Mouse (Mus musculus): Measurements from ENCODE around the gene Phf21a. TPM values are rescaled to one million over a fixed set of nuclear protein-coding genes. Genes with fewer than 3 reads are reported as not detected.

Gene Phf21a
- polyA plus RNA-seq, 1 experiment from 2014 or later = 17.9 TPM

DNA sequence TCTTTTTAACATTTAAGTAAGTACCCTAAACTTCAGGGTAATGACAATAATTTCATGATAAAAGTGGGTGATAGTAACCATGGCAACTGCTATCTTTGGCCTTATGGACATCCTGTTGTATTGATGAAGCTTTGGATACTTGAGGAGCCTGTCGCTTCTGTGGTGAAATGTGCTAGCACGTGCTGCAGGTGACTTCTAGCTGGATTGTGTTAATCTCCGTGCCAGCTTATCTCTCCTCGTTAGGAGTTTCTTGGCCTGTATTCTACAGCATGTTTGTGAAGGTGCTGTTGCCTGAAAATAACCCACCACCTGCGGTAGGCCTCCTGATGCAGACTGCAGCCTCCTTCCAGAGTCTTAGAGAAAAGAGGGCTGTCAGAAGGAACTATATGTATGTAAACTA is 98.0 kb downstream of the Phf21a start:
- Histone ChIP-seq H3K9me3 (ENCODE audit: control insufficient read depth, low read length) (no peaks in the 10 kb centered on the region), H3K27ac (ENCODE audit: low read length) (no peak overlapping the region), H3K4me2 (ENCODE audit: low read depth, low read length) (no peak overlapping the region), H3K4me3 (ENCODE audit: low read length) (no peak overlapping the region), H3K27me3 (replicated peaks; ENCODE audit: control insufficient read depth, insufficient read depth, low read length) (no peaks in the 10 kb centered on the region), H3K36me3 (ENCODE audit: control insufficient read depth, insufficient read depth, low read length) (no peaks in the 10 kb centered on the region), H3K4me1 (ENCODE audit: control insufficient read depth, insufficient read depth, low read length) (peaks cover 12% of the 10 kb centered on the region), H3K9ac (ENCODE audit: low read depth, low read length) (no peak overlapping the region)
- ATAC-seq = no peak
- 60% methylated on average over 5 of the region's 5 CpGs for WGBS

DNA sequence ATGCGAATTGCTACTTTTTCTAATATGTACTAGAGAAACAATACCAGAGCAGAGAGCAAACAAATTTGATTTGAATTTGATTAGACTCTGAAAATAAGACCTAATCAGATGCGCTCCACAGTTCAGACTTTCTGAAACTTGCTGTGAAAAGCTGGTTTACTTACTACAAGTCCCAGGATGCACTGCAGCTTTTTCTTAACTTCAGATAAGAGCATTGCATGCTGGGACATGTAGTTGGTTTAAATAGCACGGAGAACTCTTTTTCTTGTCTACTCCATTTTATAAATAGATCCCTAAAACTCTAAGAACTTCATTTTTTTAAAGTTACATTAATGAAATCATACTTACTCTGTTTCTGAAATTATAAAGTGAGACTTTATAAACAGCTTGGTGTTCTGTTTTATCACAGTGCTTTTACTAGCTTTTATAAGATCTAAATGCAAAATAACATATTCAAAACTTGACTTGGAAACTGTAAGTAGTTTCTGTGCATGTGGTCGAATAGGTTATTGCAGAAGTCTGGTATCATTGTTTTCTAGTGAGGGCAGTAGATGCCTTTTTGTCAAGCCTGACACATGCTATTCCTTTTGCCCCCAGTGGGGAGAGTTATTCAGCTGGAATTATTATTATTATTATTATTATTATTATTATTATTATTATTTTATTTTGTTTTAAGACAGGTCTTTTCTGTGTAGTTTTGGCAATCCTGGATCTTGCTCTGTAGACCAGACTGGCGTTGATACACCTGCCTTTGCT is 99.1 kb downstream of the Phf21a start:
- Histone ChIP-seq H3K27ac (ENCODE audit: low read length) (no peak overlapping the region), H3K36me3 (ENCODE audit: control insufficient read depth, insufficient read depth, low read length) (no peaks in the 10 kb centered on the region), H3K4me1 (ENCODE audit: control insufficient read depth, insufficient read depth, low read length) (peaks cover 7% of the 10 kb centered on the region; the same call in 1 of the 2 replicates), H3K9me3 (ENCODE audit: control insufficient read depth, low read length) (no peaks in the 10 kb centered on the region), H3K27me3 (replicated peaks; ENCODE audit: control insufficient read depth, insufficient read depth, low read length) (no peaks in the 10 kb centered on the region), H3K4me3 (ENCODE audit: low read length) (no peak overlapping the region), H3K9ac (ENCODE audit: low read depth, low read length) (no peak overlapping the region), H3K4me2 (ENCODE audit: low read depth, low read length) (no peak overlapping the region)
- no peak for ATAC-seq
- 72% methylated on average over 5 of the region's 5 CpGs for WGBS

DNA sequence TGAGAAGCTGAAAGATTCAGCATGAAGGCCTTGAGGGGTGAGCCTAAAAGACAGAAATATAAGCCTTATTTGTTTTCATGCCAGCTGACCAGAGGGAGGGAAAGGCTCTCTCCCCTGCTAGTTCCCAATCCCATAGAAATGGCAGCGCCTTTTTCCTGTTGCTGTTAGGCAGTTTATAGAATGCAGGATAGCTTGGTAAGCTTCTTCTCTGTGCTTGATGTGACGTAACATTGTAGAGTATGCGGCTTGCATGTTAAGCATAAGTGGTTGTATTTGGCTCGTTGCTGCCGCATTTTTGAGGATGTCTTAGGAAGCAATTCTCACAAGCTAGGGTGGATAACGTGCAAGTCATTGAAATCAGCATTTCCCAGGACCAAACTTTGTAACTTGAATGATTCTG is 105.2 kb downstream of the Phf21a start:
- no peaks in the 10 kb centered on the region for H3K9me3 ChIP-seq (ENCODE audit: control insufficient read depth, low read length)
- ATAC-seq = no peak
- no peak overlapping the region for H3K9ac ChIP-seq (ENCODE audit: low read depth, low read length)
- no peak overlapping the region for H3K27ac ChIP-seq (ENCODE audit: low read length)
- no peak overlapping the region for H3K4me2 ChIP-seq (ENCODE audit: low read depth, low read length)
- no peak overlapping the region for H3K4me3 ChIP-seq (ENCODE audit: low read length)
- 43% methylated on average over 6 of the region's 6 CpGs for WGBS
- H3K27me3 ChIP-seq (replicated peaks; ENCODE audit: control insufficient read depth, insufficient read depth, low read length) = no peaks in the 10 kb centered on the region
- H3K36me3 ChIP-seq (ENCODE audit: control insufficient read depth, insufficient read depth, low read length) = no peaks in the 10 kb centered on the region
- H3K4me1 ChIP-seq (ENCODE audit: control insufficient read depth, insufficient read depth, low read length) = 0 out of 2 replicates have a peak, but pooled peaks cover 2% of the 10 kb centered on the region

DNA sequence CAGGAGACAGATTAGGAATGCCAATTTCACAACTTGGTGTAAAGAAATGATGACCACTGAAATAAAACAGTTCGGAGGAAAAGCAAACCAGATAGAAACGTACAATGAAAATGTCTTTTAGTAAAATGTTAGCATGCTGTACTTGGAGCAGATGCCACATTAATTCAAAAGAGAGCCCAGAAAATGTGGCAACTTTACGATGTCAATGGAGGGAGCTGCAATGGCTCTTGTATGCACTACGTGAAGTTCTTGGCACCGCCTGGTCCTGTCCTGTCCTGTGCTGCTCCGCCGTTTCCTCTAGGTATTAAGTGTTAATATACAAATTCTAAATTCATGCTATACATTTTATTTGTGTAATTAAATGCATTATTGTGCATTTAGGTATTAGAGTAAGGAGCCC is 105.8 kb downstream of the Phf21a start:
- no peak for ATAC-seq
- Histone ChIP-seq H3K9ac (ENCODE audit: low read depth, low read length) (no peak overlapping the region), H3K4me1 (ENCODE audit: control insufficient read depth, insufficient read depth, low read length) (0 out of 2 replicates have a peak, but pooled peaks cover 2% of the 10 kb centered on the region), H3K27ac (ENCODE audit: low read length) (no peak overlapping the region), H3K9me3 (ENCODE audit: control insufficient read depth, low read length) (no peaks in the 10 kb centered on the region), H3K27me3 (replicated peaks; ENCODE audit: control insufficient read depth, insufficient read depth, low read length) (no peaks in the 10 kb centered on the region), H3K4me3 (ENCODE audit: low read length) (no peak overlapping the region), H3K4me2 (ENCODE audit: low read depth, low read length) (no peak overlapping the region), H3K36me3 (ENCODE audit: control insufficient read depth, insufficient read depth, low read length) (no peaks in the 10 kb centered on the region)
- WGBS = 70% methylated on average over 7 of the region's 7 CpGs

DNA sequence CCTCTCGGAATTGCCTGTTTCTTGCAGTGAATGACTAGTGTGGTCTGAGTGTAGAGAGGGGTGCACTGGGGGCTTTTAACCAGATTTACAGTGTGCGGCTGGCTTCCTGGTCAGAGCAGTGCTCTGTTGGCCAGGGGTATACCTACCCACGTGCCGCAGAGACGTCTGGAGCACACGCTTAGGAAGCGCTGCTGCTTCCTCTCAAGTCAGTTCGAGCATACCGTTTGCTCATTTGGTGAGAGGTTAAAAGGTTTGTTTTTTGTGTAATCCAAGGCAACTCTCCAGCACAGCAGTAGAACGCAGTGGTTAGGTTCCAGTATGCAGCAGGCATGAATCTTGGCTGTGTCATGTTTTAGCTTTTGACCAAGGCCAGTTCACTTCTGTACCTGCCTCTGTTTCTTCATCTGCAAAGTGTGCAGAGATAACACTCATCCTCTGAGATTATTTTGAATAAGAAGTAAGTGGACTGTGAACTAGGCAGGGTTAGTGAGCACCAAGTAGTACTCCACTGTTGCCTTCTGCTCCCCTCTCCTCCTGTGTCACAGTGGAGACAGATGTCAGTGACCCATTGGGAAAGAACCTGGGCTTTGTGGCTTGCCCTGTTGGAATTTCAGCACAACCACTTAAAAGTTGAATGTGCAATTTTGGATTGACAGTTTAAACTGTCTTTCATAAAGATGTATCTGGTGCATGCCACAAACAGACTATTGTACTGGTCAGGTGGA is 106.8 kb downstream of the Phf21a start:
- 62% methylated on average over 10 of the region's 10 CpGs for WGBS
- no peaks in the 10 kb centered on the region for H3K36me3 ChIP-seq (ENCODE audit: control insufficient read depth, insufficient read depth, low read length)

DNA sequence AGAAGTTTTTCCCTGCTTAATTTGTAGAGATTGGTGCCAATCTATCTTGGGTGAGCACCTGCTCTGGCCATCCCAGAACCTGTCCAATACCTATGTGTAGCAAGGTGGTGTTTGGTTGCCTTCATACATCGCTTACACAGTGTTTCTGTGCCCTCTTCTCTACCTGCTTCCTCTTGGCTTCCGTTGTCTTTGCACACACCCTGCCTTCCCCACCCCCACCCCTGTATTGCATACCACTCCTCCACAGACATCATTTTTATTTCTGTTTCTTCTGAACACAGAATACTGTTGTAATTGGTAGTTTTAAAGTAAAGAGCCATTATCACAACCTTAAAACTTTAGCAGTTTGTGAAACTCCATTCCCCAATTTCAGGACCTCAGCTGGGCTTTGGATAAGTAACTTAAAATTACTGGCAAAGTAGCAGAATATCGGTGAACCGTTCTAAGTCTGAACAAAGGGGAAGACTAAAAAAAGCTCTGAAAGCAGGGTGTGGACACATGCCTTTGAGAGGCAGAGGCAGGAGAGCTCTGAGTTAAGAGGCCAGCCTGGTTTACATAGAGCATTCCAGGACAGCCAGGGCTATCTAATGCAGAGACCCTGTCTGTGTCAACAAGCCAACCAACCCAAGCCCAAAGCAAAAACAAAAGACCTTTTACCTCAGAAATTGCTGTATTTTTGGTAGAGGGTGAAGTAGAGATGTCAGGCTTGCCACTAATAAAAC is 109.6 kb downstream of the Phf21a start:
- H3K9ac ChIP-seq (ENCODE audit: low read depth, low read length) = no peak overlapping the region
- no peak for ATAC-seq
- no peak overlapping the region for H3K4me2 ChIP-seq (ENCODE audit: low read depth, low read length)
- H3K4me3 ChIP-seq (ENCODE audit: low read length) = no peak overlapping the region
- H3K27me3 ChIP-seq (replicated peaks; ENCODE audit: control insufficient read depth, insufficient read depth, low read length) = no peaks in the 10 kb centered on the region
- H3K27ac ChIP-seq (ENCODE audit: low read length) = no peak overlapping the region
- H3K36me3 ChIP-seq (ENCODE audit: control insufficient read depth, insufficient read depth, low read length) = no peaks in the 10 kb centered on the region
- 52% methylated on average over 4 of the region's 4 CpGs for WGBS
- H3K9me3 ChIP-seq (ENCODE audit: control insufficient read depth, low read length) = no peaks in the 10 kb centered on the region
- H3K4me1 ChIP-seq (ENCODE audit: control insufficient read depth, insufficient read depth, low read length) = 0 out of 2 replicates have a peak, but pooled peaks cover 2% of the 10 kb centered on the region

More for the DNA sequence above, 106.8 kb downstream of the Phf21a start:
- Histone ChIP-seq H3K4me1 (ENCODE audit: control insufficient read depth, insufficient read depth, low read length) (0 out of 2 replicates have a peak, but pooled peaks cover 2% of the 10 kb centered on the region), H3K9ac (ENCODE audit: low read depth, low read length) (no peak overlapping the region), H3K4me2 (ENCODE audit: low read depth, low read length) (no peak overlapping the region), H3K4me3 (ENCODE audit: low read length) (no peak overlapping the region), H3K27ac (ENCODE audit: low read length) (no peak overlapping the region), H3K9me3 (ENCODE audit: control insufficient read depth, low read length) (no peaks in the 10 kb centered on the region), H3K27me3 (replicated peaks; ENCODE audit: control insufficient read depth, insufficient read depth, low read length) (no peaks in the 10 kb centered on the region)
- ATAC-seq = no peak

DNA sequence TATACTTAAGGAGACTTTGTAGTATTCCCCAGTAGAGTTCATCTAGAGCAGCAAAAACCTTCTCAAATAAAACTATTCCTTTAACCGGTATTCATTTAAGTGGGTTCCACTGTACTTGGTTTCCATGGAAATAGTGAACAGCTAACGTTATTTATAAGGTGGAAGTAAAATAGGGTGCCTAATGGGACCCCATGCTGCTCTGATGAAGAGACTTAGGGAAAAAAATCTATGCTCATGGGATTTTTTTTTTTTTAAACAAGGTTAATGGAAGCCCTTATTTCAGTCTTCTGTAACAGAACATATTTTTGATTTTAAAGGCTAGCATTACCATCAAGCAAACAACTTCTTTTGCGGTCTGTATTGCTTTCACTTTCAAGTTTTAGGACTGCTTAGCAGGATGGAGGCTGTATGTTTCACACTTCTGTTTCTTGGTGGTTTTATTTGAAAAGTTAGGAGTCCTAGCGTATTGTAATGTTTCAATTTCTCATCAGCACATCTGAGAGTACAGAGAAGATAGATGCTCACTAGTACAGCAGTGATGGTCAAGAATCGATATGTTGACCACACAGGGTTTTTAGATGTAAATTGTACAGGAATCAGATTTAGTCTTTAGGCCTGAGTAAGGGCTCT is 112.2 kb downstream of the Phf21a start:
- H3K9me3 ChIP-seq (ENCODE audit: control insufficient read depth, low read length) = no peaks in the 10 kb centered on the region
- no peak overlapping the region for H3K4me2 ChIP-seq (ENCODE audit: low read depth, low read length)
- H3K4me3 ChIP-seq (ENCODE audit: low read length) = no peak overlapping the region
- H3K27me3 ChIP-seq (replicated peaks; ENCODE audit: control insufficient read depth, insufficient read depth, low read length) = no peaks in the 10 kb centered on the region
- 82% methylated on average over 5 of the region's 5 CpGs for WGBS
- no peak overlapping the region for H3K27ac ChIP-seq (ENCODE audit: low read length)
- H3K4me1 ChIP-seq (ENCODE audit: control insufficient read depth, insufficient read depth, low read length) = no peaks in the 10 kb centered on the region; the same call in 1 of the 2 replicates
- no peak for ATAC-seq
- no peak overlapping the region for H3K9ac ChIP-seq (ENCODE audit: low read depth, low read length)
- no peaks in the 10 kb centered on the region for H3K36me3 ChIP-seq (ENCODE audit: control insufficient read depth, insufficient read depth, low read length)

DNA sequence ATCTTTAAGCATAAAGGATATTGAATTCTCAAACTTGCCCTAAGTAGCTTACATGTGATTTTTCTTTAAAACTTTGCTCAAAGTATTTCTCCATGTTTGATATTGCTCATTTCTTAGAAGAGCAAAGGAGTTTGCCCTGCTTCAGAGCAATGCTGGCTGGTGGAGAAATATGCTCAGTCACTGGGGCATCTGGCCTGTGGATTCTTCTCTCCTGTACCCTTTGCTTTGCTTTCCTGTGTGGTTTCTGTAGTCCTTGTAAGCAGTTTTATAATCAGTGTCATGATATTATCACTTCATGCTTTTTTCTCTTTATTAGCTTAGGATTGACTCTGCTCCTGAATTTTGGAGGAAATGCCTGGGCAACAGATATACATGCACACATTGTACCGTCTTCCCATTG is 117.5 kb downstream of the Phf21a start:
- Histone ChIP-seq H3K9me3 (ENCODE audit: control insufficient read depth, low read length) (no peaks in the 10 kb centered on the region), H3K36me3 (ENCODE audit: control insufficient read depth, insufficient read depth, low read length) (no peaks in the 10 kb centered on the region), H3K27ac (ENCODE audit: low read length) (no peak overlapping the region), H3K4me3 (ENCODE audit: low read length) (no peak overlapping the region), H3K27me3 (replicated peaks; ENCODE audit: control insufficient read depth, insufficient read depth, low read length) (no peaks in the 10 kb centered on the region), H3K9ac (ENCODE audit: low read depth, low read length) (no peak overlapping the region), H3K4me2 (ENCODE audit: low read depth, low read length) (no peak overlapping the region), H3K4me1 (ENCODE audit: control insufficient read depth, insufficient read depth, low read length) (no peaks in the 10 kb centered on the region; the same call in 1 of the 2 replicates)
- 82% methylated on average over 1 of the region's 1 CpGs for WGBS
- ATAC-seq = no peak

DNA sequence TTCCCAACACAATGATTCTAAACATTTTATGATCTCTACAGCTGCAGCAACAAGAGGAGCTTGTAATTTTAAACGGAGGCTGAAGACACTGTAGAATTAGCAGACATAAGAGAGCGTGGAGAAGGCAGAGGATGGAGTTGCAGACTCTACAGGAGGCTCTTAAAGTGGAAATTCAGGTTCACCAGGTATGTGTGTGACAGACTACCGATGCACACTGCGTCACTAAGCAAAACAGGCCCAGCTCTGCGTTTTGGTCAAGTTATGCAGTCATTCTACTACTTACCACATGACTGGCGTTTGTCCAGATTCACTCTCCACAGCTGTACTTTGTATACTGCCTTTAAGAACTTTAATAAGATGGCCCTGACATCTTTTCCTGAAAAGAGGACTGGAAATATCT is 128.5 kb downstream of the Phf21a start:
- H3K9me3 ChIP-seq (ENCODE audit: control insufficient read depth, low read length) = no peaks in the 10 kb centered on the region
- no peak overlapping the region for H3K4me2 ChIP-seq (ENCODE audit: low read depth, low read length)
- H3K4me3 ChIP-seq (ENCODE audit: low read length) = no peak overlapping the region
- no peak overlapping the region for H3K9ac ChIP-seq (ENCODE audit: low read depth, low read length)
- no peaks in the 10 kb centered on the region for H3K27me3 ChIP-seq (replicated peaks; ENCODE audit: control insufficient read depth, insufficient read depth, low read length)
- no peaks in the 10 kb centered on the region for H3K36me3 ChIP-seq (ENCODE audit: control insufficient read depth, insufficient read depth, low read length)
- no peaks in the 10 kb centered on the region for H3K4me1 ChIP-seq (ENCODE audit: control insufficient read depth, insufficient read depth, low read length)
- H3K27ac ChIP-seq (ENCODE audit: low read length) = no peak overlapping the region
- ATAC-seq = no peak
- 78% methylated on average over 6 of the region's 6 CpGs for WGBS

Measured in intestine, embryonic 16.5 days (tissue).